Mouse (Mus musculus) bone marrow macrophage, adult 2 months (primary cell): ENCODE results near the gene Rbms3.

Source experiments
- CTCF ChIP-seq: IDR thresholded peaks from 2 replicates; pipeline ENCODE4 v1.5.1; 2012; ENCODE audit warnings: low read depth, mild to moderate bottlenecking, low read length, moderate library complexity
- POLR2A ChIP-seq: IDR thresholded peaks from 2 replicates; pipeline ENCODE4 v1.6.1; 2012; ENCODE audit warnings: mild to moderate bottlenecking, low read depth, low read length, borderline replicate concordance

DNA sequence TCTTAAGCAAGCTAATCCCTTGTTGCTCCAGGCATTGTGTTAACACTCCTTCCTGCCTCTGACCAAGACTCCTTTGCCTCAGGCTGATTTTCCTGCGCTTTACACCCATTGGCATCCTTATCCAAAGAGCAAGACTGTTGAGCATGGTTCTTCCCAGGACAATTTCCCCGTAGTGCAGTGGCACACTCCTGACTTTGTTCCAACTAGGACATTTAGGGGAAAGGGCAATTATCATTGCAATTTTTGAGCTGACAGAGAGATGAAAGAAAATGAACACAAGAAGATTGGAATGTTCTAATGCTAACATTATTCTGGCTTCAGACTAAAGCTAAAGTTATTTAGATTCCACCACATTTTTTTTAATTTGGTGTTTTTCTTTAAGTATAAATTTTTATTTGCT is 24.9 kb upstream of the Rbms3 start:
- TF ChIP-seq POLR2A (no peak), CTCF (no peak)
